Mouse (Mus musculus) ES-Bruce4 (cell line): ENCODE results near the gene Plekha5.

Source experiments
- CTCF ChIP-seq: IDR thresholded peaks from one replicate; pipeline ENCODE4 v1.8.1; 2011; ENCODE audit warnings: low read depth, low read length
- EP300 ChIP-seq: IDR thresholded peaks from 2 replicates; pipeline ENCODE4 v1.6.1; 2011; ENCODE audit warnings: low read depth, low read length; ENCODE audit not compliant: insufficient read depth
- POLR2A ChIP-seq: IDR thresholded peaks from one replicate; pipeline ENCODE4 v1.8.1; 2011; ENCODE audit warnings: low read length; ENCODE audit not compliant: insufficient read depth

DNA sequence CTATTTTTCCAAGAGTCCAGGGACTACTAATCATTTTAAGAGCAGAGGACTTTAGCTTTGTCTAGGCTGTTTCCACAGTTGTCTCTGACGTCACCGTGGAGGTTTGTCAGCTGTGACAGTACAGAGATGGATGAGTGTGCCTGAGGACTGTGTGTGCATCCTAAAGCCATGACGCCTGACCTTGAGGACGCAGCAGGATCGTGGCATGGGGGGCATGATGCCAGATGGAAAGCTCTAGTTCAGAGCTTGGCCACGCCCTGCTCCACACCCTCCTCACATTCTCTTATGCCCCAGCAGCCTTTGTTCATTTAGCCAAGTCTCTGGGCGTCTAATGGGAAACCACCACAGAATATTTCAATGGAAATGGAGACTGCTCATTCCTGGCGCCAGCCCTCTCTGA lies 111.7 kb downstream of the Plekha5 start:
- TF ChIP-seq CTCF, result no peak
- no peak for TF ChIP-seq POLR2A
- no peak for TF ChIP-seq EP300
